Mouse (Mus musculus): Measurements from ENCODE around the gene Mbd6.
"Not testable (repeated sequence)": the region's sequence is repeated elsewhere in the genome, so short reads cannot be mapped to it uniquely, and the experiment has no call there.

Mbd6 gene

GRCm38 (mm10) chr10:127288800-127289572, at the start of gene Mbd6:
Gene Mbd6 (minus strand): TSS chr10:127289018.
- peak; percentile 94 for DNase-seq (ENCODE audit: inconsistent ontology term)

DNA sequence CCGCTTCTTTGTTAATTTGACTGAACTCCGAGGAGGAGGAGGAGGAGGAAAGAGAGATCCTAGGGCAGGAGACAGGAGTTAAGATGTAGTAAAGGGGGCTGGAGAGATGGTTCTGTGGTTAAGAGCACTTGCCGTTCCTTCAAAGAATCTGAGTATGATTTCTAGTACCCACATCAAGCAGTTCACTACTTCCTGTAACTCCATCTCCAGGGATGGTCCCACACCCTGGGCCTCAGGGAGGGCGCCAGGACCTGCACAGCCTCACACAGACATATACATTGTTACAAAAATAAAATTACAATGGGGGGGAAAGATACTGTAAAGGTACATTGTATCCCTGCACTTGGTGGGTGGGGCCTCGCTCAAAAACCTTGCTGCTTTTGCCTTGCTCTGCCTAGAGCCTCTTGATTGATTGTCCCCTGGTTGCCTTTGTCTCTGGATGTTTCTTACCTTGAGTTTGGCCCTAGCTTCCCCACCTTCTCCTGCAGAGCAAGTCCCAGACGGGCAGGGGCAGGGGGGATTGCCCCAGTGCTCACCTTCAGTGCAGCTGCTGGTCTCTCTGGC, 48.8 kb upstream of the Mbd6 start:
- no peak for DNase-seq (ENCODE audit: inconsistent ontology term)

DNA sequence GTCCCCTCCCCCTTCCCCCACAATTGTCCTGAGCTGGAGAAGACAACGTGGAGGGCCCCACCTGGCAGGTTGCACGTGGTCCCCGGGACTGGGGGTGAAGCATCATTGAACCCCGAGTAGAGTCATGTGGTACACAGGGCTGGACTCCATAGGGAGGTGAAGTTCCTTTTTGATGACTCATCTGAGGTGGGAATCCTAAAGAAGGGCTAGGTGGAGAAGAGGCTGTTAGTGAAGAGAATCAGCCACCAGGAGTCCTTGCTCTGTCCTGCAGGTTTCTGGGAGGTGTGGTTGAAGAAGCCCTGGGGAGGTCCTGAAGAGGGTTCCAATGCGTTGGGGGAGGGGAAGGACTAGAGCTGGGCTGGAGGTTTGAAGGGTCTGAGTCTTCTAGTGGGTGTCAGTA, 48.1 kb upstream of the Mbd6 start:
- DNase-seq (ENCODE audit: inconsistent ontology term), result no peak

DNA sequence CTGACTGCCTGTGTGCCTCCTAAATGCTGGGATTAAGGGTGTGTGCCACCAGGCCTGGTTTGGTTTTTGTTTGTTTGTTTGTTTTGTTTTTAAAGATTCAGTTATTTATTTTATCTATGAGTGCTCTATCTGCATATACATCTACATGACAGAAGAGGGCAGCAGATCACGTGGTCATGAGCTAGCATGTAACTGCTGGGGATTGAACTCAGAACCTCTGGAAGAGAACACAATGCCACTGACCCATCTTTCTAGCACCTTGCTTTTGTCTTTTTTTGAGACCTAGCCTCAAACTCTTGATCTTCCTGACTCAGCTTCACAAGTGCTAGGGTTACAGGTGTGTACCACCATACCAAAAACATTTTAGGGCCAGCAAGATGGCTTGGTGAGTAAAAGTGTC, 46.5 kb upstream of the Mbd6 start:
- DNase-seq (ENCODE audit: inconsistent ontology term), result no peak

DNA sequence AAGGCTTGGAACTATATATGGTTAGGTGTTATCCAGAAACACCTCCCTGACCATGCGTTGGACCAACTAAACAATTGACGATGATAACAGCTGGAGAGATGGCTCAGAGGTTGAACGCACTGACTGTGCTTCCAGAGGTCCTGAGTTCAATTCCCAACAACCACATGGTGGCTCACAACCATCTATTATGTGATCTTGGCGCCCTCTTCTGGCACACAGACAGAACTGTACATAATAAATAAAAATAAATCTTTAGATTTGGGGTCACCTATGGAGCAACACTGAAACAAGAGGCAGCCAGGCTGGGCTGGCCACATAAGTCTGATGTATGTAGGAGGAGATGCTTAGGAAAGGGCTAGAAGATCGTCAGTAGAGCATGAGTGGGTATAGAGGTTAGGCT, 44.3 kb upstream of the Mbd6 start:
- DNase-seq (ENCODE audit: inconsistent ontology term), result no peak

DNA sequence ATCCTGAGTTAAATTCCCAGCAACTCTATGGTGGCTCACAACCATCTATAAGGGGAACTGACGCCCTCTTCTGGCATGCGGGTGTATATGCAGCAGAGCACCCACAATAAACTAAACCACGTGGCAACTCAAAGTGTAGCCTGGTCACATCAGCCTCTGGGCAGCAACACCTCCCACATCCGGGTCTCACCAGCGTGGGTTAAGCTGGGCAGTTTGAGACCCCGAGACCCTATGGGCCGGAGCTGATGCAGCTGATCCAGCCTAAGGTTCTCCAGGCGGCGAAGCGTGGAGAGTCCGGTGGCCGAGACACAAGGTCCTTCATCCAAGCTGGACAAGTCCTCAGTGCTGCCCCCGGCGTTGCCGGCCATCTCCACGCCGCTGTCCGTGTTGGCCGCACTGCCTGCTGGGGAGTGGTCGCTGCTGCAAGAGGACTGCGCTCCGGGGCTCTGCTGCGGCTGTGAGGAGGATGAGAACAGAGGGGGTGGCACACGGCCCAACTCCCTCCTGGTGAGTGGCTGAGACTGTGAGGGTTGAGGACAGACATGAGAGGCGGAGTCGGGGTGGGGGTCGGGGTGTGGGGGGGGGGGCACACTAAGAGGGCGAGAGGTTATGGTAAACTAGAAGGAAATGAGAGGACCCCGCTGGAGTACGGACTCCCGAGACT, 43.5 kb upstream of the Mbd6 start:
- no peak for DNase-seq (ENCODE audit: inconsistent ontology term)

GRCm38 (mm10) chr10:127330212-127330611, 41.4 kb upstream of the Mbd6 start:
- DNase-seq (ENCODE audit: inconsistent ontology term), result no peak

DNA sequence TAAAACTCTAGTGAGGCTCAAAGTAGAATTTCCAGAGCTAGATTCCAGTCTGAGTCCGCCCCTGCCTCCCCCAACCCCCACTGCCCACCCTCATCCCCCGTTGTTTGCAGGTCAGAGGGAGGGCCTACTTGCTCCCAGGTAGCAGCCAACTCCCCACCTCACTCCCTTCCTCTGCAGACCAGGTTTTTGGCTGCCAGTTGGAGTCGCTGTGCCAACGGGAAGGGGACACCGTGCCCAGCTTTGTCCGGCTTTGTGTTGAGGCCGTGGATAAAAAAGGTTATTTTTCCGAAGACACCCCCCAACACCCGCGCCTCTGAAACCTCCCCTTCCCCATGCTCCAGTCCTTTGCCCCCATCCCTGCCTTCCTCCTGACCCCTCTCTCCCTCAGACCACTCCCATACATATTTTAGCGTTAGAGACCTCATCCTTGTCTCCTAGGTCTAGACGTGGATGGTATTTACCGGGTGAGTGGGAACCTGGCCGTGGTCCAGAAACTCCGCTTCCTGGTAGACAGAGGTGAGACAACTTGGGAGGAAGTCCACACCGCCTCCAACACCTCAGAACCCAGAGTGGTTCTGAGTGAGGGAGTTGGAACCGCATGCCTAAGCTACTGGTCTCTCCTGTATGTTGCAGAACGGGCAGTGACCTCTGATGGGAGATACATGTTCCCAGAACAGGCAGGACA, 38.8 kb upstream of the Mbd6 start:
- no peak for DNase-seq (ENCODE audit: inconsistent ontology term)

- DNase-seq (ENCODE audit: inconsistent ontology term), result peak; percentile 31
These were observed 38.0 kb upstream of the Mbd6 start for GRCm38 (mm10) chr10:127326828-127327227.

DNA sequence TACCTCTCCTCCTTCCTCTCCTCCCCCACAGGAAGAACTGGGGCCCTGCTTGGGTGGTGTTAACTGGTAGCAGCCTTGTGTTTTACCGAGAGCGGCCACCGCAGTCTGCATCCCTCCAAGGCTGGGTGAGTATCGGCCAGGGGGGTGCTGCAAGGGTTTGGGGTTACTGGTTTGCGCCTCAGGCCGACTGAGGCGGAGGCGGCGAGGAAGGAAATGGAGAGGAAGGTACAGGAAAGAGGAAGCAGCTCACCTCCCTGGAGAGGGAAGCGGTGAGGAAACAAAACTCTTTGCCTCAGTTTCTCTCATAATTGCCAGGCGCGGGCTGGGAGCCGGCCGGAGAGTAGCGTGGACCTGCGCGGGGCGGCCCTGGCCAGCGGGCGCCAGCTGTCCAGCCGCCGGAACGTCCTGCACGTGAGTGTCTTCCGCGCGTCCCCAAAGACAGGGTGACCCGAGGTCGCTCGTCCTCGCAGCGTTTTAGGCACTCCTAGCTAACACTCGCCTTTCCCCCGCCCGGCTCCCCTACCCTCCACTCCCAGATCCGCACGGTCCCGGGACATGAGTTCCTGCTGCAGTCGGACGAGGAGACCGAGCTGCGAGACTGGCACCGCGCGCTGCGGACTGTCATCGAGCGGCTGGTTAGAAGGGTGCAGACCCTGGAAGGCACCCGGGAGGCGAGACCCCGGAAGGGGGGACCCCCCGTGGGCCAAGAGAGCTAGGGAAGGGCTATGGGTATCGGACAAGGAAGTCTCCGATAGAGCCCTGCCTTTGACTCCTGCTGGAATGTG, 37.4 kb upstream of the Mbd6 start:
- peak; percentile 38 for DNase-seq (ENCODE audit: inconsistent ontology term)

GRCm38 (mm10) chr10:127325454-127326016, 36.7 kb upstream of the Mbd6 start:
- no peak for DNase-seq (ENCODE audit: inconsistent ontology term)

DNA sequence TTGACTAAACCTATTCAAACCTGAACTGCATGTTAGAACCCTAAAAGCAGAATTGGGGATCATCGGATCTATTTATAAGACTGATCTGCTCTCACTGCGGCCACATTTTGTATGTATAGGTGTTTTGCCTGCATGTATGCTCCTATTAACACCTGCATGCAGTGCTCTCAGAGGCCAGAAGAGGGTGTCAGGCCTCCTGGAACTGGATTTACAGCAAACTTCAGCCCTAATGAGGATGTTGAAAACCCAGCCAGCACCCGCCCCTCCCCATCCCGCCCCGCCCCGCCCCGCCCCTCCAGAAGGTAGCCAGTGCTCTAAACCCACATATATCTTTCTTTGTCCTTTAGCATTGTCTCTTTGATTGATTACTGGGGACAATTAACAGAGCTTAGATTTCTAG, 35.7 kb upstream of the Mbd6 start:
- DNase-seq (ENCODE audit: inconsistent ontology term), result peak; percentile 23

GRCm38 (mm10) chr10:127323131-127323855, 34.5 kb upstream of the Mbd6 start:
- DNase-seq (ENCODE audit: inconsistent ontology term), result no peak

DNA sequence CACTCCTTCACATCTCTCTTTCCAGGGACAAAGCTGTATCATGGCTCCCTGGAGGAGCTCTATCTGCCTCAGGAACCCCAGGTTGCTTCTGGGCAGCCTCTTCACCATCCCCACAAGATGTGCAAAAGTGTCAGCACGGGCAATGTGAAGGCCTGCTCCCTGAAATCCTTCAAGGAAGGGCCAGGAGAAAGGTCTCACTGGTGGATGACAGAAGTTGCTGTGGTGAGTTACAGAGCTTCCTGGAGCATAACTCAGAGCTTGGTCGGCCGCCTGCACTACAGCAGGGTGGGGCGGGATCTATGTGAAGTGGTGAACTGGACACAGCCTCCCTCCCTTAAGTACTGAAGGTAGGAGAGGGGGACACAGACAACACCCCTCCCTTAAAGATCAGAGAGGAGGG, 33.9 kb upstream of the Mbd6 start:
- no peak for DNase-seq (ENCODE audit: inconsistent ontology term)

- no peak for DNase-seq (ENCODE audit: inconsistent ontology term)
These were observed 33.4 kb upstream of the Mbd6 start for GRCm38 (mm10) chr10:127322178-127322577.

GRCm38 (mm10) chr10:127321621-127322020, 32.8 kb upstream of the Mbd6 start, which contains the start of gene Arhgap9:
Gene Arhgap9 (plus strand): TSS chr10:127321964.
- no peak for DNase-seq (ENCODE audit: inconsistent ontology term)

DNA sequence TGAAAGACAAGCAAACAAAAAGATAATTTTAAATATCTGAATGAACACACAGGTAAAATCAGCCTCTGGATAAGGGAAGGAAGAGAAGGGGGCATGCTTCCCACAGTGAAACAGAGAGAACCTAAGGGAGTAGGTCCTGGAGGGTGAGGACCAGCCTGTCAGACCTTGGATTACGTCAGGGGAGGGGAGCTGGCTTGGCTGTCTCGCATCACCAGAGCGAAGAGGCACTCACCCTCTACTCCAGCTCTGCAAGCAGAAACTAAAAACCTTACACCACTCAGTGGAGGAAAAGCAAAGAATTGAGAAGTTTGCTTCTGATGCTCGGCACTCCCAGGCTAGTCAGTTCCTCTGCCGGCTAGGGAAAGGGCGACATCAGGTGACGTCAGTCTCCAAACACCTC, 31.2 kb upstream of the Mbd6 start:
- DNase-seq (ENCODE audit: inconsistent ontology term), result no peak

DNA sequence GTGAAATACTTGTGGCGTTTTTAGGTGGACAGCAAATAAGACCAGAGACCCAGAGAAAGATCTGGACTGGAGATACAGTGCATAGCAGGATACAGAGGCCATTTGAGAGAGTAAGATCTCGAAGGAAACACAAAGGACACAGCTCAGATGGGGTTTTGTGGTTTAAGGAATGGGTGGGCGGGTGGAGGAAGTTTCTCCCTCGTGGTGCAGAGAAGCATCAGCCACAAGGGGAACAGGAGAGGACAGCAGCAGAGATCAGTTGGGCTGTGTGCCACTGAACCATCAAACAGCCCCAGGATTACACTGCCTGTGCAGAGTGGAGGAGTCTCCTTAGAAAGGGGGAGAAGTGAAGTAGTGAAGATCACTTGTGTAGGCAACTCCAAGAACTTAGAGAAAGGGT, 29.2 kb upstream of the Mbd6 start:
- no peak for DNase-seq (ENCODE audit: inconsistent ontology term)

DNA sequence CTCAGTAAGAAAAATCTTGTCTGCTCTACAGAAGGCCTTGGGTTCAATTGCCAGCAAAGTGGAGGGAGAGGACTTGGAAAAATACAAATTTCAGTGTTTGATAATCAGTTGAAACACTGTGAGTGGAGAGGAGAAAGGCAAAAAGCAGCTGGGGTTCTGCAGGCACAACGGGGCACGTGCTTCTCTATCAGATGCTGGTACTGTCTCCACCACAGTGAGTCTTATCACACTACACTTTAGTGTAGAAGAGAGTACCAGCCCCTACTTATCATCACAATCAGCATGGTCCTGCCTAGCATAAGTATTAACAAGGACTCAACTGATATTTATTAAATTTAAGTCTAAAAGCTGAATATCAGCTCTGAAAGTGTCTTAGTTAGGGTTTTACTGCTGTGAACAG, 28.5 kb upstream of the Mbd6 start:
- no peak for DNase-seq (ENCODE audit: inconsistent ontology term)

- not testable (repeated sequence) for DNase-seq (ENCODE audit: inconsistent ontology term)
These were observed 26.1 kb upstream of the Mbd6 start for GRCm38 (mm10) chr10:127314950-127315349.

DNA sequence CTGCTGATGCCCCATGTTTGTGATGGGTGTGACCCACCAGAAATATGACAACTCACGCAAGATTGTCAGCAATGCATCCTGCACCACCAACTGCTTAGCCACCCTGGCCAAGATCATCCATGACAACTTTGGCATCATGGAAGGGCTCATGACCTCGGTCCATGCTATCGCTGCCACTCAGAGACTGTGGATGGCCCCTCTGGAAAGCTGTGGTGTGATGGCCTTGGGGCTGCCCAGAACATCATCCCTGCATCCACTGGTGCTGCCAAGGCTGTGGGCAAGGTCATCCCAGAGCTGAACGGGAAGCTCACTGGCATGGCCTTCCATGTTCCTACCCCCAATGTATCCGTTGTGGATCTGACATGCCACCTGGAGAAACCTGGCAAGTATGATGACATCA, 24.7 kb upstream of the Mbd6 start:
- DNase-seq (ENCODE audit: inconsistent ontology term), result not testable (repeated sequence)

All from Muller cell, postnatal 12 days (primary cell).